Mouse (Mus musculus) common myeloid progenitor, adult 5-6 weeks (primary cell): ENCODE results near the gene Slc12a7. TPM values are rescaled to one million over a fixed set of nuclear protein-coding genes. Genes with fewer than 3 reads are reported as not detected.
"Not testable (repeated sequence)": the region's sequence is repeated elsewhere in the genome, so short reads cannot be mapped to it uniquely, and the experiment has no call there.

Experiments
- ATAC-seq: replicated peaks from 2 replicates; pipeline ENCODE4 v1.8.0; 2016; ENCODE audit warnings: low read depth, mild to moderate bottlenecking, moderate TSS enrichment, inconsistent platforms; ENCODE audit not compliant: poor library complexity, severe bottlenecking
- total RNA-seq: library from RNA; stranded (forward); fragments of 200-1000, 187-1606 nt; gene quantifications from 2 replicates; pipeline ENCODE4 v1.2.3, GENCODE M21; 2017

Slc12a7 gene
- total RNA-seq: 4.4 and 17.2 TPM in 2 replicates

DNA sequence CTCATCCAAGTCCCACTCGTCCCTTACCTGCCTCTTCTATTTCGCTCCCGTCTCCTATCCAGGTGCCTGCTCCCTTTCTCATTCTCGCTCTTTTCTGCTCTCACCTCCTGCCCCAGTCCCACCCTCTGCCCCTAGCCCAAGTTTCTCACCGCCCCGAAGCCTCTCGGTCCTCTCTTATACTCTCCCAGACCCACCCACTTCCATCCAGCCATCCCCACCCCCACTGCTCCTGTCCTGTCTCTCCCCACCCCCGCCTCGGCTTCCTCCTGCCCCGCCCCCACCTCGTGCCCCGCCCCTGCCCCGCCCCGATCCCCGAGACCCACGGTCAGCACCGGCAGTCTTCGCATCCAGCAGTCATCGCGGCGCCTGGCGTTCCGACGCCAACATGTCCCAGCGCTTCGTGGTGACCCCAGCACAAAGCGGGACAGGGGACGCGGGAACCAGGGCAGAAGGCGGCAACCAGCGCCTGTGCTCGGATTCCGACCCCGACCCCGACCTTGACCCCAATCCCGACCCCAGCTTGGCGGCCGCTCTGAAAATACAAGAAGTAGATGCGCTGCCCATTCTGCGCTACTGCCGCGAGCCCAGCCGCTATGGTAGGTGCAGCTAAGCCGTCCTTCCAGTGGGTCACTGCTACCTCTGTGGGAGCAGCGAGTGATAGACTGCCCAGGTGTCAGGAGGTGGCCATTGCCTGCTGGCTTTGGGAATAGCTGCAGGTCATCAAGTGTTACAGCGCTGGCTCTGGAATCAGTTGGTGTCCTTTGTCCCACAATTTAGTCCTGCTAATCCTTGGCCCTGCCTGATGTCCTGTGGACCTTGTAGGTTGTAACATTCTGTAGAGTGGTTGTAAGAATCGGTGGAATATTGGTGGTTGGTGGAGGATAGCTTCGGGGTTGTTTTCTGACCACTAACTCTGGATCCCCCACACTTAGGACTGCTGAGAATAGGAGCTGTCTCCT is at the start of gene Slc12a7:
TSS of gene Slc12a7 (plus strand) at position 353 of the 959 bp plus-strand sequence.
- ATAC-seq: peak; percentile 39; the same call in 1 of the 2 replicates

DNA sequence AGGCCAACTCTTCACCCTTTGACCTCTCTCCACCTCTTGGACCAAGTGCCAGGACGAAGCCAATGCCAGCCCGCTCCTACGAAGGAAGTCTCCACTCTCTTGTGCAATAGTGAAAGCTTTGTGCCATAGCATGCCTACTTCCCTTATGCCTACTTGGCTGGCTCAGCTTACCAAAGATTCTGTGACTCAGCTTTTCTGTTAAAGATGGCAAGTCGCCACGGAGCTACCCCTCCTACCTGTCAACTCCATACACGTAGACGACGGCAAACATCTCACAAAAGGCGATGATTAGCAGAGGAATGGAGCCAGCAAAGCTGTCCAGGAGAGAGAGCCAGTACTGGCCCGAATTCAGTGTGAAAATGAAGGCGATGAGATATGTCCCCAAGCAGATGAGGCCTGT is 49.2 kb upstream of the Slc12a7 start:
- peak; percentile 84 for ATAC-seq

DNA sequence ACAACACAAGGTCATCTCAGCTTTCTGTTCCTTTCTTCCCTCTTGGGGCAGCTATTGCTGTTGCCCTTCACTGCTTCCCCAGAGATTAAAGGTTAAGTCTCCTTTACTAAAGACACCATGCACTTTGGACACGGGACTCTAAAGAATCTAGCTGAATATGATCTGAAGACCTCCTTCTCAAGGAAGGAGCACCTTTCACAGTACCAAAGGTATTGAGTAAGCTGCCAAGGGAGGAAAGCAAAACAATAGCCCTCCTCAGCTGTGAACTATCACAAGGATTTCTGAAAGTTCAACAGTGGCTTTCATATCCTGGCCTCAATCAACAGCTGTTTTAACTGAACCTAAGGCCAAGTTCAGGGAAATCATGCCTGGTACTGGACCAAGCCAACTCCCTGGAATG is 48.5 kb upstream of the Slc12a7 start:
- no peak for ATAC-seq

DNA sequence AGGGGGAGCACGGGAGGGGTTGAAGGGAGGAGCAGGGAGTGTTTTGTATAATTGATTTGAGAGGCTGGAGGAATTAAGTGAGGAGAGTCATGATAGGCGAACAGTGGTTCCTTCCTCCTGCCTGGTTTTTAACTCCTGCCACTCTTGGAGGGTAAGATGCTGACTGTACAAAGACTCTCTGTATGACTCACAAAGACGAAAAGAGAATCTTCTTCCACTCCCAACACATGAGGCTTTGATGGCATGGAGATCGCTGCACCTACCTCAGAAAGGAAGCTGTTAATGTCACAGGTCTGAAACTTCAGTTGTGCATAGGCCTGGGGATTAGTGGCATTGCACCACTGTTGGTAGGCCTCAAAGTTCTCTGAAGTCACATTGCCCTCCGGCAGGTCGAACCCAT is 47.4 kb upstream of the Slc12a7 start:
- no peak for ATAC-seq

DNA sequence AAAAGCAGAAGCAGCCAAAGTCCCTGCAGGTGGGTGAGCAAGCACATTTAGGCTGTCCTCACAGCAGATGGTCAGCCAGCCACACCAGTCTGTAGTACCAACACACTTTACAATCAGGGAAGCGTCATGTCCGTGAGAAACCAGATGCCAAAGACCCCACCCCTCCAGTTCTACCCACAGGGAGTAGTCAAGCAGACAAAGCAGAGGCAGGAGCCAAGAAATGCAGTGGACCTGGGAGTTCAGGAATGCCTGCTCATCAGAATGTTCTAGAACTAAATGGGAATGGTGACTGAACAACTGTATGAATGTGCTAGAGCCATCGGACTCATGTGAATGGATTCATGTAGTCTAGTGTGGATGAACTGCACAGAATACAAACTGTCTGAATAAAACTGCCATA is 45.3 kb upstream of the Slc12a7 start:
- ATAC-seq: no peak

DNA sequence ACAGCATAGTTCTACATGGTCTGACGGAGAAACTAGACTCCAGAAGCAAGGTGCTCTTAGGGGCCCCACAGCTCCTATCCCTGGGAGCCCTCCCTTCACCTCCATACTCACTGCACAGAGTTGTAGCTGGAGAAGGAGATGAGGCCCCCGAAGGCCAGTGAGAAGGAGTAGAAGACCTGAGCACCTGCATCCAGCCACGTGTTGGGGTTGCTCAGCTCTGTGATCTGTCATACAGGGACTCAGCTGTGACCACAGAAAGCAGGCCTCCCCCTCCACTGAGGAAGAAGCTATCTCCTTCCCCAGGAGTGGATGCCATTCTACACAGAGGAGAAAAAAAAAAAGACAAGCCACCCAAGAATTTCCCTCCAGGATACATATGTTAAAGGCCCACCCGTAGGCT is 44.0 kb upstream of the Slc12a7 start:
- no peak for ATAC-seq

DNA sequence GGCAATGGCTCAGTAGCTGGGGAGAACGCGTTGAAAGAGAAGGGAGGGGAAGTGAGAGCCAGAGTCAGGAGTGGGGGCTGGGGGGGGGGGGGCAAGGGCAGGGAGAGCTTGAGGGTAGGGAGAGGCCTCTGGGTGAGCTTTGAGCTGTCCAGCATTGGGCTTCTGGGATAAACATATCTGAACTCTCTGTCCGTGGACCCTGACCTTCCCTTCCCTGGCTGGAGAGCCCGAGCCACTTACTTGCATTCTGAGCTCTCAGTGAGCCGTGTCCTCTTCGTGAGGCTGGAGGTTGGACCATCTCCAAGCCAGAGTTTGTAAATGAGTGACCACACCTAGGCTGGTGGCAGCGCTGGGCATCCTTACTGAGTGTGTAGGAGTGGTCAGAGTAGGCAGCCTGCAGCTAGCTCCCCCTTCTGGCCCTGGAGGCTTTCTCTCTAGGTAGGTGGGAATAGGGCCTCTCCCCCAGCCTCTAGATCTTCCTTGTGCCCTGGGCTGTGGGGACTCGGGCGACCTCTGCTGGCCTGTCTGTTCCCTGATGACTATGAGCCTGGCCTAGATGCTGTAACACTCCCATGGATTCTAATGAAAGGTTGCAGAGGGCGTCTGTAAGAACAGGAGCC is 40.5 kb upstream of the Slc12a7 start:
- ATAC-seq: peak; percentile 97

DNA sequence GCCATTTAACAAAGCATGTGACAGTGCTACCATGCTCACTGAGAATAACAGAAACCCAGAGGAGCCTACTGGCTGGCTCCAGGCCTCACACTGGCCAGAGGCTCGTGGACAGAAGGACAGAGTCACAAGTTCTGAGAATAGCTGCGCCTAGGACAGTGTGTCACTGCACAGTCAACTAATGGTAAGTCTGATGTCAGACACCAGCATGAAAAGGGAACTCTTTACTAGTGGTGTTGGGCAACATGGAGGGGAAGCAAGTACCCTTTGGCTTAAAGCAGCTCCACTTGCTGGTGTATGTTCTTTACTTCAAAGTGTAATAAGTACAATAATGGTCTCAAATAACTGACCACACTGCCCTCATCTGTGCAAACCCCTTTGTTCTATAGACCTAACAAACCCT is 39.6 kb upstream of the Slc12a7 start:
- ATAC-seq: no peak

DNA sequence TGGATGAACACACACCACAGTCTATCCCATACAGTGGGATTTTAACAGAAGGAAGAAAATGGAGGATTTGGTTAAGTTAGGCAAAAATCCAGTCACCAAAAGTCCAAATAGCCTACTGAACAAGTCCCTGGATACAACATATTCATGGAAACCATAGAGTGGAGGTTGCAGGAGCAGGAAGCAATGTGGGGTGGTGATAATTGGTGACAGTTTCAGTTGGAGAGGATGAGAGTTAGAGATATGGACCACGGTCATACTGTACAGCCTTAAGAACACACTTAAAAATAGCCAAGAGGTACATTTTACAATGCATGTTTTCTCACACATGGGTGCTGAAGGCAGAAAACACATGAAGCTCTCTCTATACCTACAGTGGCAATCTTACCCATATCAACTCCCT is 37.9 kb upstream of the Slc12a7 start:
- ATAC-seq: no peak; the same call in 1 of the 2 replicates

DNA sequence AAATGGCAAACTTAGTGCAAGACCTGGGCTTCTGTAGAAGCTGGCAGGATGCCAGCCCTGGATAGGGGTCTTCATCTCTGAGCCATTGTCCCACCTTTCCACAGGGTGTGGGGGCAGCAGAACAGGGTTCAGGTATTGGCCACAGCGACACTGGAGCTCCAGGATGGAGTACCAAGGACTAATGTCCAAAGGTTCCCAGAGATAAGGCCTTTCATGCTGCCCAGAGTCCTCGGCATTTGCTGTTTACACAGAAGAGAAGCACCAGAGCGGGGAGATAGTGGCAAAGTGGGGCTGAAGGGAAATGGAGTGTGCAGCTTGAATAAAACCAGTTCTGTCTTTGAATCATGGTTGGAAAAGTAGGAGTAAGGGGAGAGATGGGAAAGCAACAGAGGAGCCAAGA is 36.4 kb upstream of the Slc12a7 start:
- ATAC-seq: no peak

DNA sequence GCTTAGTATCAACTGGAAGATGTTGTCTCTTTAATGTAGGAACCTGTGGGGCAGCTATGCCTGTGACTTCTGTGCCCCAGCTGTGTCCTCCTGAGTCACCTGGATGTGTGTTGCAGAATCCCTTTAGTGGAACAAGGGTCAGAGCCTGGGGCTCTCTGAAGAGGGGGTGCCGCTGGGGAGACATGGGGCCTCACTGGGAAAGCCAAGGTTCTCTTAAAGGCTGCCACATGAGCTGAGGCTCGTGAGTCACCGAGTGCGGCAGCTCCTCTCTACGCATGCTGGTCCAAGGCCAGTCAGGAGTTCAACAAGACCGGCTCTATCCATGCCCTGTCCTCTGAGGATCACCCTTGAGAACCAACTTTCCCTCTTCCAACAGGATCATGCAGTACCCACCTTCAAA is 33.2 kb upstream of the Slc12a7 start:
- no peak for ATAC-seq

DNA sequence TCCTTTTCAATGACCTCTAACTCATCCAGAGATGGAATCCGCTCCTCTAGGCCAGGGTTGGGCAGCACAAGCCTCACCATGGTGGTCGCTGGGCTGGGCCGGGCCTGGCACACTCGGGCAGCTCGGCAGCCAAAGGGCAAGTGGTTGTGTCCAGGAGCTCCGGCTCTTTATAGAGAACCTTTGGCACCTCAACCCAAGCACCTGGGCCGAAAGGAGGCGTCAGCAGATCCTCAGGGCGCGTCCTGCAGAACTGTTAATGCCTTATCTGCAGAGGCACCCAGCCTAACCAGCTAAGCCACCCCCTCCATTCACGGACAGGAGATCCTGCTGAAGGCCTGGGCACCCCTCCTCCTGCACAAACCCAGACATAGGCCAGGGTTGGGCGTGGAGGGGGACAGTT is 32.3 kb upstream of the Slc12a7 start:
- ATAC-seq: no peak

DNA sequence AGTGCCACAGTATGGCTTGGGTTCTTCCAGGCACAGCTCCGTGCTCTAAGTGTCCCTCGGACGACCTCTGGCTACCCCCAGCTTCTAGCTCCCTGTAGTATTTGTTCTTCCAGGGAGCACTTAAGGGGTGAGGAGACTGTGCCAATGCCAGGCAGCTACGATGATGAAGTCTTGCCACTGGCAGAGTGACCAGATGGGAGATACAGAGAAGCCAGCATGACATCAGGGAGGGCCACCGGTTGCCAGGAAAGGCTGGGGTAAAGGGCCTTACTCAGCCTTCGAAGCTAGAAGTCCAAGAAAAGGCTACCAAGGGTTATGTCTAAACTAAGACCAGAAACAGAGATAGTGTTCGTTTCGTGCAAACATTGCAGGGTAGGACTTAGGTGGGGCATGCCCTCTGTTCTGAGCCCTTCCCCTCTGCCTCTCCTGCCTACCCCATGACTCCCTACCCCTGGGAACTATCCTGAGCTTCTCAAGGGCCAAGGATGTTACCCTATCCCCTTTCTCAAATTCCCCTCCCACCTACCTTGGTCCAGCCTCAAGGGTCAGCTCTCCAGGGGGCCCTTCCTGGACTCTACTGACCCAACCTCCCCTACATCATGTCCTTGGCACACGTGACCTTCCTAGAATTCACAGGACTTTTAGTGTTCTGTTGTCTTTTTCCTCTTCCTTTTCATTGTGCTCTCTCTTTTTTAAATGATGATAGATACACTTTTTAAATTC is 31.6 kb upstream of the Slc12a7 start:
- ATAC-seq: no peak

DNA sequence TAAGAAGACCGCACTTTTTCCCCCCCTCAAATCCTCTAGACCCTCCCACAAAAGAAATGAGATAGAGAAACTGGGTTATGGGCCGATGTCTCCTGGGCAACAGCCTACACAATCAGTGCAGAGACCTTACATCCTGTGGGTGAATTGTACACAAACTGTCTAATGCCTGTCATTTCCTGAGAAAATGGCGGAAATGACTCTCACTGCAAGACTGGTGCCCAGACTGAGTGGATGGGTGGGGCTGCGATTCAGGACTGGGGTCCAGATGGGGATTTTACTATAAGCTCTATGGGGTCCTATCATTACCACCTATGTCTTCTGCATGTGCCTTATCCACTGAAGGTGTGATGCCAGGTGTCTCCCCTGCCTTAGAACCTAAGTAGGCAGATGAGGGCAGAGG is 30.1 kb upstream of the Slc12a7 start:
- peak; percentile 58 for ATAC-seq

DNA sequence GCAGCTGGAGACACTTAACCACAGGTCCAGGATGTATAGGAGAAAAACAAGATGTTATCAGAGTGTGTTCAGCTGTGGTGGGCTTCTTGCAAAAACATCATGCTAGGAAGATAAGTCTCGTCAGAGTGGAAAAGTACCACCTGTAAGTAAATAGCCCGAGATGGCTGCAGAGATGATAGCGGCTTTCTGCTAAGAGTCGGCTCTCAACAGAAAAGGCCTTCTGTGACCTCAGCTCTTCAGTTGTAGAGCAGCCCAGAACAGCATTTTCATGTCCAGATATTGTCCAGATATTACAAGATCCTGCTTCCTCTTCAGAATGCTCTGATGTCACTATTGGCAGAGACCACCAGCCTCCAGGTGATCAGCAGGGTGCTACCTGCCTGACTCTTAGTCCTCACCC is 29.4 kb upstream of the Slc12a7 start:
- ATAC-seq: not testable (repeated sequence)

DNA sequence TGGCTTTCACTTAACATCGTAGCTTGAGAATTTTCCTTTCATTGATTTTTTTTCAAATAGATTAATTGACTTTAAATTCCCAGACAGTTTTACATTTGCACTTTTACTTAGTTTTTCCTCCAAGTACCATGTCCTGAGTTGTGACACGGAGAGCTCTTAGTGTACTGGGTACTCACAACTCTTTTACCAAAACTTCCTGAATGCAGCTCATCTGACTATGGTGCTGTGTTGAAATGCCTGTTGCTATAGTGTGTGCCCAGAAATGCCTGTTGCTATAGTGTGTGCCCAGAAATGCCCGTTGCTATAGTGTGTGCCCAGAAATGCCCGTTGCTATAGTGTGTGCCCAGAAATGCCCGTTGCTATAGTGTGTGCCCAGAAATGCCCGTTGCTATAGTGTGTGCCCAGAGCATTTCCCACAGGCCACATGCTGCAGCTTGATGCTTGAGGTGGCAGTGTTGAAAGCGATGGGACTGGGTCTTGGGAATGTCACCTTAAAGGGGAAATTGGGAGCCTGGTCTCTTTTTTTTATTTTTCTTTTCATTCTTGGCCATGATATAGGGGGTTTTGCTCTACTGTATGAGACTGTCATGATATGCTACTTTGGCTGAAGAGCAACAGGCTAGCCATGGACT is 28.1 kb upstream of the Slc12a7 start, which contains the start of gene Slc6a19:
TSS of gene Slc6a19 (minus strand) at position 172 of the 632 bp plus-strand sequence.
- ATAC-seq: no peak

DNA sequence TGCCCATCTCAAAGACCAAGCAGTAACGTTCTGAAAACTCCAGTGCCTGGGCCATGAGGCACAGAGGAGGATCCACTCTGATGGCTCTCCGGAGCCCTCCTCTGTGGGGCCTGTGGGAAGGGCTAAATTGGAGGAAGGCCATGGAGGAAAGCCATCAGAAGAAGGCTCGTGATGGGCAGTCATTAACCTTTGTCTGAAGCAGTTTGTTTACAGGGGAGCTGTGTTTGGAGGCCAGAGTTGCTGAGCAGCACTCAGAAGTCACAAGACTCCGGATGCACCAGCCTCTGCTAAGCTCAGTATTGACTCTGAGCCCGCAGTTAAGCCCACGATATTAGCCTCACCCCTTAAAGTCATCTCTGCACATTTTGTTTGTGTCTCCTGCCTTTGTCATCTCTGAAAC is 23.4 kb upstream of the Slc12a7 start:
- no peak for ATAC-seq

DNA sequence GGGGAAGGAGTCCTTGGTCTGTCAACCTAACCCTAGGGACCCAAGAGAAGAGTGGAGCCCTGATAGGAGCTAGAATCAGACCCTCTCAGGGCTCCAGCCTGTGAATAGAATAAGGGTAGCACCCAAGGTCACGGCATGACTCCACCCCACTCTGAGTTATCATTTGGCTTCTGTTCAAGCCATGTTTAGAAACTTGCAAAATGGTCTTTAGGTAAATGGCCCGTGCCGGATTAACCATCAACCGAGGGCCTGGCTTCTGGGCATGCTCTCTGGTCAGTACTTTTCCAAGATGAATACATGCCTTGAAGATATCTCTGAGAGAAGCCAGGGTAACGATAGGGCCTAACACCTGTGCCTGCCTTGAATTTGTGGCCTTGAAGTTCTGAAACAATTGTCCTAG is 21.7 kb upstream of the Slc12a7 start:
- ATAC-seq: no peak

DNA sequence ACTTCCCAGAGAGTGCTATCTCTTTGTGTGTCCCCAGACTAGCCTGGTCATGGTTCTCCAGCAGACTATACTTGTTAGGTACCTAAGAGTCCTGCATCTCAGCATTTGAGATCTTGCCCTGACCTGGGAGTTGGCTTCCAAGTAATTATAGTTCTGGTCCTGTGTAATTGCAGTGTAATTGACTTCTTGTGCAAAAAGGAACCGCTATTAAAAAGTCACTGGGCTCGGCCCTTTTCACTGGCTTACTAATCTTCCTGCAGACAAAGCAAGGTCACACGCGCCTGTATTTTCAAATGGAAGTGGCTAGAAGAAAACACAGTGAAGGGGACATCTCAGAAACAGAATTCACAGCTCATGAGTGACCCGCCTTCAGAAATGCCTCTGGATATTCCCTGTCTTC is 21.1 kb upstream of the Slc12a7 start:
- no peak for ATAC-seq

DNA sequence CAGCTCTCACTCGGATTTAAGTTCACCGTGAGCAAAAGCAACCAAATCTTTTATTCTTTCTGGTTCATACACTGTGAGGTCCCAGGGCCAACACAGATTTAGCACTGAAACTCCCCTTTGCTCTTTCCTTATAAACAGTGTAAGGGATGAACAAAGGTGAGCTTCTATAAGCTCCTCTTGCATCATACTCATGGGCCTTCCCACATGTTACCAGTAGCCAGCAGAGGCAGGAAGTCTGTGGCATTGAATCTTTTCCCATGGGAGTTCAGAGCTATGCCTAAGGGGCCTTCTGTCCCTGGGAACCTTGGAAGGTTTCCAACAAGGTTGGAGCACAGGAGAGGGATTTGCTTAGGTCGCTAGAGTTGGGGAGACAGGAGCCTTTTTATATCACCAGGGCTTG is 20.7 kb upstream of the Slc12a7 start:
- no peak for ATAC-seq
